Mouse (Mus musculus): ENCODE measurements at regions not wholly inside any gene's neighbourhood (a gene's known extent, or its start where the extent isn't known, plus 50 kb on each side); places are given as distances from the start of the nearest gene placed in this dataset.

DNA sequence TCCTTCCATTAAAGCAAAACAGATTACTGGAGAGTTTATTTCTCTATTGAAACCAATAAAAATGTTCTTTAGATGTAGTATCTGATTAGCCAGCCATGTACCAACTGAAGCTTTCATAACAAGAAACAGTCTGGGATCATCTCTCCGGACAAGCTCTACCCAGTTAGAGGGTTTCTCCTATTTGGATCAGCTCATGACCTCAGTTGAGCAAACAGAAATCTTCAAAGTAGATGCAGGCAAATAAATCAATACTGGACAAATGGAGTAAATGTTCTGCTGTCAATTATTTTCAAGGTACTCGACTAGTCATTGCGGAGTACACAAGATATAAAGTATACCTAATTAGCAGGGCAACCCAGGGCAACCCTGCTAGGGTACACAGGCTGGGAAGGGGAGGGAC is 67.4 kb downstream of the Avpr1a start:
- DNase-seq (ENCODE audit: low spot score) = no peak

- DNase-seq (ENCODE audit: low spot score) = no peak
Measured at GRCm38 (mm10) chr10:122519274-122519790, 71.0 kb downstream of the Avpr1a start.

GRCm38 (mm10) chr10:122519981-122520380 is 71.7 kb downstream of the Avpr1a start:
- no peak for DNase-seq (ENCODE audit: low spot score)

DNA sequence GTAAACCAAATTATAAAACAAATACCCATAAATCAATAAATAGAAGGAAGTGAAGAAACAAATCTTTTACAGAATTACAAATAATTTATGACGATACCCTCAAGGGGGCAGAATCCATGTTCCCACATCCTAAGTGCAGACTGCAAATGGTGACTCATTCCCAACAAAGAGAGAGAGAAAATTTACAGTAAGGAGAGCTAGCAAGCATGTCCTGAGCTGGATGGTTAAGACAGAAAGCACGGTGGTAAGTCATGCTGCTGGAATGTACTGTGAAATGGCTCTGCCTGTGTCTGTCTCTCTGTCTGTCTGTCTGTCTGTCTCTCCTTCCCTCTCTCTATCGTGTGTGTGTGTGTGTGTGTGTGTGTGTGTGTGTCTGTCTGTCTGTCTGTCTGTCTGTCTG is 74.3 kb downstream of the Avpr1a start:
- no peak for DNase-seq (ENCODE audit: low spot score)

- no peak for DNase-seq (ENCODE audit: low spot score)
Measured at GRCm38 (mm10) chr10:122525360-122525759, 77.1 kb downstream of the Avpr1a start.

- DNase-seq (ENCODE audit: low spot score) = no peak
Measured at GRCm38 (mm10) chr10:122525807-122526206, 77.5 kb downstream of the Avpr1a start.

- DNase-seq (ENCODE audit: low spot score) = no peak
Measured at GRCm38 (mm10) chr10:122528222-122528621, 79.9 kb downstream of the Avpr1a start.

- DNase-seq (ENCODE audit: low spot score) = no peak
Measured at GRCm38 (mm10) chr10:122528973-122529703, 80.8 kb downstream of the Avpr1a start.

DNA sequence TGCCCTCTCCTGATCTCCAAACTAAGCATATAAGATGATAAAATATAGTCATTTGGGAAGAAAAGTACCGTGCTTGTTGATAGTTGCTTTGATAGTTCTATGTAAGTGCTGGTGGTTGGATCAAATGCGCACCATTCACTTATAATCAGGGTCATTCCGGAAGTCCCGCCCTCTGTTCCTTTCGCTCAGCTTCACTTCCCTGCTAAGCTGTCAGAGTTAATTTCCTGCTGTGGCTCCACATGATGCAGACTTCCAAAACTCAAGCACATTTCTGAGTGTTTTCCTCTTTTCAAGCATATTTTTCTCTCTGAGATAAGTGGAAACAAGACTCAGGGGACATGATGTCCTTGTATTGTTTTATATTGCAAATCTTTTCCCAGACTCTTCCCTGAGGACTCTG is 86.4 kb downstream of the Avpr1a start:
- DNase-seq (ENCODE audit: low spot score) = no peak

DNA sequence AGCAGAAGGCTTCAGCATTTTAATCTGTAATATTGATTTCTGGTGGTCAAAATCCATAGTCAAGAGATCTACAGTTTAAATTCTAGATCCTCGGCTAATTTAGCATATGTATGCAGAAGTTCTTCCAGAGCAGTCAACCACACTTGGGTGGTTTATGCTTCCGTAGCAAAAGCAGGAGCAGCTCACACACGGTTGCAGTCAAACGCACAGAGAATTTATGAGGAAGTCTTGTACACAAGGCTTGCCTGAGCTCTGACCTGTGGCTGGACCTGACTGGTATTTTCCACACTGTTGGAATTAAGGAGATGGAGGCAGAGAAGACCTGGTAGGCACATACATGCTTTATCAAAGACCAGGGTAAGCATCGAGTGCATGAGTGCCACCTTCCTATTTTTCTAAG is 86.8 kb downstream of the Avpr1a start:
- no peak for DNase-seq (ENCODE audit: low spot score)

- no peak for DNase-seq (ENCODE audit: low spot score)
Measured at GRCm38 (mm10) chr10:122539655-122540054, 91.4 kb downstream of the Avpr1a start.

- DNase-seq (ENCODE audit: low spot score) = no peak
Measured at GRCm38 (mm10) chr10:122542573-122542972, 94.3 kb downstream of the Avpr1a start.

DNA sequence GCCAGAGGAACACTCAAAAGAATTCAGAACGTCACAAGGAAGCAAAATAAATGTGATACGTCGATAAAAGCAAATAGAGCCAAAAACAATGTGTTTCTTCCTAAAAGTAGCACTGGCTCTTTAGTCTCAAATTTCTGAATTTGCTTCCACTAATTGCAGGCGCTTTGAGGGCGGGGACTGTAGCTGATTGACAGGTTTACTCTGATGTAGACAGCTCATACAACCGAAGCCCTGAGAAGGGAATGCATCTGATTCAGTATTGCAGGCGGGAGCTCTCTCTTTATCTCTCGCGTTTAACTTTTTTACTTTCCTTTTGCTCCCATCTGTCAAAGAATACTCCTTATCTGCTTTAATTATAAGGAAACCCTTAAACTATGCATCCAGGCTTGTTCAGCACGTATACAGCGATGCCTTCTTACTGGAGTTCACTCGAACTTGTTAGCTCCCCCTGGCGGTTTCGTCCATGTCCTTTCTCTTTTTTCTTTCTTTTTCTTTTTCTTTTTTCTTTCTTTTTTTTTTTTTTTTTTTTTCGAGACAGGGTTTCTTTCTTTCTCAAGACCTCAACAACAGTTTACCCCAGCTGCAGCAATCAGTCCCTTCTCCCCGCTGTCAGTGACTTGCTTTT is 95.9 kb downstream of the Avpr1a start:
- peak; percentile 25 for DNase-seq (ENCODE audit: low spot score)

GRCm38 (mm10) chr10:122545029-122545428 is 96.7 kb downstream of the Avpr1a start:
- DNase-seq (ENCODE audit: low spot score) = no peak

DNA sequence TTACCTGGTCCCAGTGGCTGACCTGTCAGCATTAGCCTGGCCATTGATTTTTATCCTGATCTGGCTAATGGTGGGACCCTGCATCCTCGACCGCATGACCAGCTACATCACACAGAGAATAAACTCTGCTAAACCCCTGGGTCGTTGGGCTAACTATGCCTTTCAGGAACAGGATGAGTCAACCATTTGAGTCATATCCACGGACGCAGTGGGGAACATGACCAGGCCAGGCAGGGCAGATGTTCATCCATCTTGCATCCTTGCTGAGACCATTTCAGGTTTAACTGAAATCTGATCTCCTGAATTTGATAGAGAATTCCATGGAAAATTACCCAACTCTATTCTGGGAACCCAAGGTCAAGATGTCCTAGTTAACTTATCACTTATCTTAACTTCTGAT is 103.3 kb downstream of the Avpr1a start:
- DNase-seq (ENCODE audit: low spot score) = no peak

DNA sequence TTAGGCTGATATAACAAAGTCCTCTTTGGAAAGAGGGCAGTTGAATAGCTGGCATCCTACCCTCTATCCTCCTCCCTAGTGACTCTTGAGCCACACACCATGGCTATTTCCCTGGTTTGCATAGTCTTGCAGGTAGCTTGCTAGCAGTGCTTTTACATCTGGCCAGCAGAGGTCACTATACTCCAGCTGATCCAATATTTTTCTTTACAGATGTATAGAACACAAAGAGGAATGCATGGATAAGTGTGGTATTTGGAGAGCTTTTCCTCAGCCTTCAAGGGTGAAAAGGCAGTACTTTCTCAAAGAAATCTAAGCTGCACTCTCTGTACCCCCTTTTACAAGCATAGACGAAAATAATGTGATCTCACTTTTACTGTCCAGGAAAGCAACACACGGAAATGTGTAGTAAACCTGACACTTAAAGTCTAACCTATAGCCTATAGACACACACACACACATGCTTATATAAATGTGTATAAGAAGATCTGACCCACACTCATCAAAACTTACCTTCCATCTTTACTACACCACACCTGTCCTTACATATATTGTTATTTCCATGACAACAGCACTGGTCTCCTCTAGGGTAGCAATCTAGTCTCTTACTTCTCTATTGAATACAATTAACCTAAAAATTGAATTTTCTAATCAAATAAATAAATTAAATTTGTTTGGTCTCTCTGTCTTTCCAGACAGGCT is 105.0 kb downstream of the Avpr1a start:
- DNase-seq (ENCODE audit: low spot score) = no peak

- DNase-seq (ENCODE audit: low spot score) = no peak
Measured at GRCm38 (mm10) chr10:122553851-122554250, 105.6 kb downstream of the Avpr1a start.

- no peak for DNase-seq (ENCODE audit: low spot score)
Measured at GRCm38 (mm10) chr10:122558660-122559059, 110.4 kb downstream of the Avpr1a start.

DNA sequence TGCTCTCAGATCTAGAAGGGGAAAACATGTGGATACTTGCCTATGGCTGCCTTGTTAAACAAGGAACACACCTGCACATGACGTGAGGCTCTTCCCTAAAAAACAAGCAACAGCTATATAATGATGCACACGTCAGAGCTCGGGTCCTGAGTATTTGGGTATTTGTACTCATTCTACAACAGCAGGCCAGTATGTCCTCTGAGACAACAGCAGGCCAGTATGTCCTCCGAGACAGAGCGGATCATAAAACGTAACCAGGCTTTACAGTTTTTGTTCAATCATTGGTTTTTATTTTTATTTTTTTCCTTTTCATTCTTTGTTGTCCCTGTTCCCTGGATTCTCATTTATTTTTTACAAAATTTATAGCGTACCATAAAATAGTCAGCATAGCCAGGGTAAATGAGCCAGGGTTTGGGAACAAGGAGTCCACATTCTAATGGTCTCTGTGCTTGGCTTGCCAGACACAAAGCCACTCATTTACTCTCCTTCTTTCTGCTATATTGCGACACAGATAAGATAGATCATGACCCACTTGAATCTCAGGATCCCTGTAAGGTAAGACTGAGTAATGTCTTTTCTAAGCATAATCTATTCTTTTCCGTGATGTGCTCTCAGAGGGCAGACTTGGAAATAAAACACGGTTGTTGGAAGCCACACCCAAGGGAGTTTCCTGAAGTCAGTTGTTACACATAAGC is 111.8 kb downstream of the Avpr1a start:
- DNase-seq (ENCODE audit: low spot score) = no peak

DNA sequence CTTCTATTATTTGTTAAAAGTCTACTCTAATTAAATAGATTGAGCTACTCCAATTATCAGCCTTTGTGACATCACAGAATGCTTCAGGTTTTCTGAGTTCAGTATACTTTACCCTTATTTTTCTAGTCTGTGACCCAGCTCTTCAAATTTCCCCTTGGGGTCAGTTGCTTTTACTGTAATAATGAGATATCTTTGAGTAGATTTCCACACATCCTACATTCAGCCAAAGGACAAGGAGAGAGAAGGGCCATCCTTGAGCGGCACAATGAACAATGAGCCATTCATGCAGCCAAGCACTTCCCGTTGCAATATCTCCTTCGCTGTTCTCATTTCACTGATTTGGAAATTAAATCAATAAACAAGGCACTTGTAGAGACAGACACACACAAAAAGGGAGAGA is 113.6 kb downstream of the Avpr1a start:
- no peak for DNase-seq (ENCODE audit: low spot score)

- no peak for DNase-seq (ENCODE audit: low spot score)
Measured at GRCm38 (mm10) chr10:122562542-122562941, 114.2 kb downstream of the Avpr1a start.

- DNase-seq (ENCODE audit: low spot score) = no peak
Measured at GRCm38 (mm10) chr10:122563973-122564372, 114.6 kb upstream of the Ppm1h start.

Measured in left cerebral cortex, adult 11 months (tissue).